In the genomic region with DNA sequence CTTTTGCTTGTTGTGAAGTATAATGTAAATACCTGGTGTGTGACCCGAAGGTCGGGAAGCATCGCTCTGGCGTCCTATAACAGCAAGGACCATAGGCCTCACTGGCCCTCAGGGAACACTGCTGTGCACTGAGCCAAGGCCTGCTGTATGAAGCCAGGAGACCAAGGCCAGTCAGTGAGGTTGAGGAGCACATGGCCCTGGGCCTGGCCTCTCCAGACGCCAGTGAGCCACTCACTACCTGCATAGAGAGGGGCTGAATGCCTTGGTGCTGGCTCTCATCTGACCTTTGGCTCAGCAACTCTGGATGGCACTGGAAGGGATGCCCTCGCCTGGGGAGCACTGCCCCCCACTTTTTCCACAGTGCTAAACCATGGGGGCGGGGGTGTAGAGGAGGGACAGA, we compare ENCODE assay signal across 13 mouse cellular contexts.
A peak's percentile ranks its signal among the peaks of the same experiment; 100 is the strongest.
DNase-seq lines count a peak whose midpoint lies in the region; ATAC-seq and TF ChIP-seq lines count a peak whose summit lies in the region.
"Had no signal": no experiment of that assay in that cellular context is flagged by ENCODE, and none has a peak within 500 bp of the region (broad histone marks: within the 10 kb centered on the region; RNA-seq: fewer than 3 reads in every experiment).

No protein-coding gene starts in this region.

- 0 out of 2 replicates have a peak, but pooled peaks have one; percentile 9 for ATAC-seq in kidney, postnatal 0 days (replicated peaks; ENCODE audit: low FRiP score, low read depth)
- ATAC-seq in intestine, embryonic 16.5 days, result no peak

- no peak for TF ChIP-seq CTCF in heart, adult 2 months (IDR thresholded peaks at IDR 0.05)
- no peak for TF ChIP-seq CTCF in kidney, postnatal 0 days (IDR thresholded peaks at IDR 0.05; ENCODE audit: low read depth)
- TF ChIP-seq CTCF in CH12.LX (conservative IDR thresholded peaks at IDR 0.05 in 1 of 2, IDR thresholded peaks at IDR 0.05 in 1 of 2; ENCODE audit: low read depth in 2 of 2, low read length in 2 of 2), result no peak

- no peak for TF ChIP-seq POLR2A in heart, adult 2 months (IDR thresholded peaks at IDR 0.05; ENCODE audit: insufficient read depth, low read depth, low read length)
- no peak for TF ChIP-seq POLR2A in CH12.LX (IDR thresholded peaks at IDR 0.05; ENCODE audit: low read depth, low read length)

- intact Hi-C loops in heart, adult 2 months (cut with DNase I), result no loop called here

- WGBS in heart, adult 2 months, result 63% methylated on average over 7 of the region's 7 CpGs
- 75% methylated on average over 7 of the region's 7 CpGs for WGBS in kidney, postnatal 0 days
- WGBS in intestine, embryonic 16.5 days, result 75% methylated on average over 7 of the region's 7 CpGs

- no peak for DNase-seq in heart, adult 2 months
- no peak for DNase-seq in heart, adult 11 months
- no peak for DNase-seq in kidney, postnatal 0 days (ENCODE audit: low spot score)
- DNase-seq in kidney, postnatal 14 days, result no peak
- DNase-seq in CH12.LX (ENCODE audit: extremely low read depth), result no peak
- no peak for DNase-seq in MN1 (ENCODE audit: low spot score)
- DNase-seq: cerebellum, postnatal 10 days; lung, adult 2 months; thymus, postnatal 4 days had no signal

- no peaks in the 10 kb centered on the region for H3K27me3 ChIP-seq in heart, adult 2 months (ENCODE audit: control insufficient read depth, insufficient read depth, low read length)
- no peaks in the 10 kb centered on the region for H3K27me3 ChIP-seq in kidney, postnatal 0 days (ENCODE audit: insufficient read depth, low read length)
- no peaks in the 10 kb centered on the region for H3K27me3 ChIP-seq in CH12.LX (replicated peaks)
- H3K27me3 ChIP-seq in intestine, embryonic 16.5 days (replicated peaks; ENCODE audit: control insufficient read depth, insufficient read depth, low read length), result no peaks in the 10 kb centered on the region
- H3K27me3 ChIP-seq: megakaryocyte, embryonic 14.5 days; neural tube, embryonic 13.5 days had no signal

- no peak overlapping the region for H3K9ac ChIP-seq in heart, adult 2 months (ENCODE audit: low read depth, low read length)
- no peak overlapping the region; the same call in 1 of the 2 replicates for H3K9ac ChIP-seq in kidney, postnatal 0 days (ENCODE audit: low read depth, low read length)
- peak overlapping the region; percentile 17; the same call in 1 of the 2 replicates for H3K9ac ChIP-seq in CH12.LX (ENCODE audit: insufficient read depth, low read depth)
- H3K9ac ChIP-seq in intestine, embryonic 16.5 days (ENCODE audit: low read depth, low read length), result no peak overlapping the region
- H3K9ac ChIP-seq: neural tube, embryonic 13.5 days had no signal

- H3K4me2 ChIP-seq in kidney, postnatal 0 days (ENCODE audit: low read length), result no peak overlapping the region
- H3K4me2 ChIP-seq in CH12.LX (ENCODE audit: insufficient read depth, low read depth, poor library complexity, severe bottlenecking), result peak overlapping the region; percentile 70
- H3K4me2 ChIP-seq in intestine, embryonic 16.5 days (ENCODE audit: low read depth, low read length), result no peak overlapping the region
- H3K4me2 ChIP-seq: neural tube, embryonic 13.5 days had no signal

- peaks cover 51% of the 10 kb centered on the region for H3K4me1 ChIP-seq in heart, adult 2 months (ENCODE audit: control insufficient read depth, insufficient read depth, low read length)
- H3K4me1 ChIP-seq in kidney, postnatal 0 days (replicated peaks; ENCODE audit: insufficient read depth, low read length), result peaks cover 17% of the 10 kb centered on the region
- H3K4me1 ChIP-seq in CH12.LX (ENCODE audit: control insufficient read depth in 1 of 2, insufficient read depth in 2 of 2), result peaks cover 58 to 95% of the 10 kb centered on the region in 2 experiments
- peaks cover 67% of the 10 kb centered on the region for H3K4me1 ChIP-seq in brown adipose tissue, adult 24 weeks (ENCODE audit: control insufficient read depth, insufficient read depth, insufficient read length, low read length)
- H3K4me1 ChIP-seq in intestine, embryonic 16.5 days (ENCODE audit: control insufficient read depth, insufficient read depth, low read length), result peaks cover 34% of the 10 kb centered on the region

- H3K4me3 ChIP-seq in heart, adult 2 months, result no peak overlapping the region
- no peak overlapping the region for H3K4me3 ChIP-seq in kidney, postnatal 0 days (replicated peaks; ENCODE audit: low read depth, low read length)
- peak overlapping the region in 2 of 3 experiments; percentile 5 to 44 for H3K4me3 ChIP-seq in CH12.LX (replicated peaks in 1 of 3; ENCODE audit: low read depth in 2 of 3, low read length in 2 of 3, poor library complexity in 1 of 3)
- no peak overlapping the region for H3K4me3 ChIP-seq in brown adipose tissue, adult 24 weeks (ENCODE audit: insufficient read depth, low read depth, low read length)
- no peak overlapping the region for H3K4me3 ChIP-seq in intestine, embryonic 16.5 days (ENCODE audit: low read length)
- H3K4me3 ChIP-seq: neural tube, embryonic 13.5 days had no signal

- peak overlapping the region; percentile 28; the same call in 1 of the 2 replicates for H3K27ac ChIP-seq in heart, adult 2 months
- no peak overlapping the region for H3K27ac ChIP-seq in kidney, postnatal 0 days
- H3K27ac ChIP-seq in CH12.LX (ENCODE audit: insufficient read depth, low read depth), result peak overlapping the region; percentile 95
- peak overlapping the region; percentile 40; the same call in 1 of the 2 replicates for H3K27ac ChIP-seq in brown adipose tissue, adult 24 weeks (replicated peaks; ENCODE audit: low read depth, low read length)
- H3K27ac ChIP-seq in intestine, embryonic 16.5 days (ENCODE audit: low read length), result no peak overlapping the region

- in situ Hi-C loops in CH12.LX (cut with MboI; ENCODE audit: low pct_ligation_motif_present, low pct_unique_long_range_greater_than_20kb, low sequenced_read_pairs), result no loop called here

- dilution Hi-C loops in CH12.LX (cut with MboI; ENCODE audit: extremely low pct_ligation_motif_present, extremely low pct_unique_long_range_greater_than_20kb, low sequenced_read_pairs), result no loop called here

- peaks cover 13% of the 10 kb centered on the region for H3K79me2 ChIP-seq in heart, adult 2 months (replicated peaks; ENCODE audit: control insufficient read depth, insufficient read depth, low read length)
- H3K79me2 ChIP-seq in CH12.LX (replicated peaks; ENCODE audit: control insufficient read depth, extremely low read depth, insufficient read depth, poor library complexity, severe bottlenecking), result peaks cover 62% of the 10 kb centered on the region

- no peaks in the 10 kb centered on the region; the same call in 1 of the 2 replicates for H3K36me3 ChIP-seq in heart, adult 2 months (ENCODE audit: control insufficient read depth, insufficient read depth, low read length)
- peaks cover 8% of the 10 kb centered on the region; the same call in 1 of the 2 replicates for H3K36me3 ChIP-seq in kidney, postnatal 0 days (ENCODE audit: insufficient read depth, low read length)
- peaks cover 20 to 76% of the 10 kb centered on the region in 2 experiments for H3K36me3 ChIP-seq in CH12.LX (replicated peaks in 1 of 2; ENCODE audit: control insufficient read depth in 1 of 2, insufficient read depth in 1 of 2, low read length in 1 of 2)
- peaks cover 5% of the 10 kb centered on the region; the same call in 1 of the 2 replicates for H3K36me3 ChIP-seq in intestine, embryonic 16.5 days (ENCODE audit: control insufficient read depth, insufficient read depth, low read length)

- TF ChIP-seq RAD21 in CH12.LX (IDR thresholded peaks at IDR 0.05; ENCODE audit: low read depth, low read length), result no peak

- no peak for TF ChIP-seq EP300 in heart, adult 2 months (IDR thresholded peaks at IDR 0.05; ENCODE audit: insufficient read depth, low read depth, low read length)
- TF ChIP-seq EP300 in CH12.LX (IDR thresholded peaks at IDR 0.05; ENCODE audit: low read length), result no peak

- no peaks in the 10 kb centered on the region for H3K9me3 ChIP-seq in kidney, postnatal 0 days (replicated peaks; ENCODE audit: low read length)
- H3K9me3 ChIP-seq in CH12.LX (replicated peaks; ENCODE audit: low read length), result peaks cover 3% of the 10 kb centered on the region
- H3K9me3 ChIP-seq in intestine, embryonic 16.5 days (ENCODE audit: control insufficient read depth, low read length), result no peaks in the 10 kb centered on the region
- H3K9me3 ChIP-seq: megakaryocyte, embryonic 14.5 days; neural tube, embryonic 13.5 days had no signal

TF ChIP-seq in CH12.LX, 34 proteins besides CTCF, POLR2A, EP300 and RAD21:
- TF ChIP-seq MAX (IDR thresholded peaks at IDR 0.05; ENCODE audit: low read length), result 0 out of 2 replicates have a peak, but pooled peaks have one; percentile 19
- no peak for TF ChIP-seq NRF1 (IDR thresholded peaks at IDR 0.05; ENCODE audit: low read depth, low read length)
- 0 out of 2 replicates have a peak, but pooled peaks have one; percentile 56 for TF ChIP-seq UBTF (IDR thresholded peaks at IDR 0.05; ENCODE audit: low read depth, low read length)

Comparison
In these comparisons a context has a peak if more than half of its experiments do, and no peak if none do; other contexts are left out.
1. H3K27ac ChIP-seq: peak in heart, adult 2 months (single experiment), CH12.LX (single experiment) and brown adipose tissue, adult 24 weeks (single experiment); none in kidney, postnatal 0 days (single experiment) and intestine, embryonic 16.5 days (single experiment).
2. H3K4me3 ChIP-seq: peak in CH12.LX (2 of 3); none in heart, adult 2 months (single experiment), kidney, postnatal 0 days (single experiment), brown adipose tissue, adult 24 weeks (single experiment) and intestine, embryonic 16.5 days (single experiment).